Mouse (Mus musculus) central nervous system, embryonic 18 days (tissue): ENCODE results near the gene Camkk1. TPM values are rescaled to one million over a fixed set of nuclear protein-coding genes. Genes with fewer than 3 reads are reported as not detected.

Experiments
- polyA plus RNA-seq: library from polyadenylated mRNA; depleted of rRNA; stranded (reverse); fragments of >200 nt; gene quantifications from 2 replicates; pipeline ENCODE4 v1.2.3, GENCODE M21; 2012; rRNA removed

Gene Camkk1
- 28.6 and 30.8 TPM in 2 replicates for polyA plus RNA-seq

DNA sequence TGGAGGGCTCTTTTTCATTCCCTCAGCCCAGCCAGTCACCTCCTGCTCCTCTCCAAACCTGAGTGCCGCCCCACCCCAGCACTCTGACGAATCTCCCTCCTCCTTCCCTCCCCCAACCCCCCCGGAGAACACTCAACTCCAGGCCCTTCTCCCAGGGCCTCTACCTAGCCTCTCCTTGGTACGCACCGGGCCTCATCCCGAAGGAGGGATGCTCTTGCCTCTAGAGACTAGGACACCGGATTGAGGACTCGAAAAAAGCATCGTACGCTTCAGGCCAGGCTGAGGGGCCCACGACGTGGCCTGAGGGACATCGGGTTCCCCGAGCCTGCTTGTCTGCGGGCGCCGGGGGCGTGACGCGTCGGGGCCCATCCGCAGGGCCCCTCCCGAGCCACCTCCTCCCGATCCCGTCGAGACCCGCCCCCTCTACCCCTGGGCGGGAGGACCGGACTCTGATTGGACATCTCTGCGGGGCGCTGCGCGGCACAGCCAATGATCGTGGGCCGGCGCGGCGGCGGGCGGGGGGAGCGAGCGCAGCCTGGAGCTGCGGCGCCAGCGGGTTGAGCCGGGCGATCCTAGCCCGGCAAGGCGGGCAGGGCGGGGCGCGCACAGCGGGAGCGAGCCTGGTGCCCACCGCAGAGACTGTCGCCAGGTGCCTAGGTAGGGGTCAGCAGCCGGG, at the start of gene Camkk1:
Gene Camkk1 (plus strand): TSS at position 538 of the 676 bp plus-strand sequence.

DNA sequence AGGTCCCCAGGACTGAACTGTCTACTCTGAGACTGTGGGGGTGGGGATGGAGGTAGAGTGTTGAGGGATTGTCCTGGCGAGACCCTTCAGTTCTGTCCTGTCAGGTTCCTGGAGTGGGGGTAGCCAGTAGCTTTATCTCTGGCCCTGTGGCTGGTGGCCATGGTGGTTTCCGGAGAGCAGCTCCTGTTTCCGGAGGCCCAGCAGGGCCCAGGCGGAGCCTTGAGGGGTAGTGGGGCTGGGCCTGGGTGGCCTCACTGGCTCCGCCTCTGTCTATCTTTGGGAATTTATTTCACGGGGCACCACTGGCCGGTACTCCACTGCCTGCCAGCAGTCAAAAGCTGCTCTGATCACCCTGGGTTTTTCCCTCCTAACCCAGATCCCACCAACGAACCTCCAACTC, 20.0 kb upstream of the Camkk1 start, which contains the start of gene P2rx1:
Gene P2rx1 (plus strand): TSS at position 333 of the 400 bp plus-strand sequence.

DNA sequence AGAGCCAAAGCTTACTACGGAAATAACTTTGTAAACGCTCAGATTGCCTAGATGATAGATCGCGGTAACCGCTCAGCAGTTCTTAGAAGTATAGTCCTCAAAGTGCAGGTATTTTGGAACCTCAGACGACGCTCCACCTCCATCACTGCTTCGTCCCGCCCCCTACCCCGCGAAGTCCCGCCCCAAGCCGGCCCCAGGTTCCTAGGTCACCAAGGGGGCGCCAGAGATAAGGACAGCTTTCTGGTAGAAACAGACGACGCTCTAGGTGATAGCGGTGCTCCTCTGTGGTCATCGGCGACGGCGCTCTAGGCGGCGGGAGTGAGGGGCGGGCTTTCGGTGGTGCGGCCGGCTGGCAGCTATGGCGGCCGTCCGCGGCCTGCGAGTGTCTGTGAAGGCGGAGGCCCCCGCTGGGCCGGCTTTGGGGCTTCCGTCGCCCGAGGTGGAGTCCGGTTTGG, 28.8 kb downstream of the Camkk1 start, which contains the start of gene Ncbp3:
Gene Ncbp3 (plus strand): TSS at position 242 of the 455 bp plus-strand sequence.

DNA sequence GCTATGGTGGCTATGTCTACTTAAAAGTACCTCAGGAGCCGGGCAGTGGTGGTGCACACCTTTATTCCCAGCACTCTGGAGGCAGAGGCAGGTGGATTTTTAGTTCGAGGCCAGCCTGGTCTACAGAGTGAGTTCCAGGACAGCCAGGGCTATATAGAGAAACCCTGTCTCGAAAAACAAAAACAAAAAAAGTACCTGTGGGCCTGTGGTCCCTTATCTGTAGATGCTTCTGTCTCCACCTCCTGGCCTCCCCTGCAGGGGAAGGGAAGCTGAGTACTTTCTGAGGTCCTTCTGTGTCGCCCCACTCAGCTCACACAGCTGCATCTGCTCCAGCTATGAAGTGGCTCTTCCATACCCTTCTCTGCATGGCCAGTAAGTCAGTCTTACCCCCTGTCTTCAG, 71.5 kb downstream of the Camkk1 start, which contains the start of gene Itgae:
Gene Itgae (plus strand): TSS at position 301 of the 400 bp plus-strand sequence.

Other genes with a start within 250 kb of the Camkk1 start
- gene Cyb5d2, start 222.9 kb upstream of the Camkk1 start, polyA plus RNA-seq = 5.7 and 6.2 TPM in 2 replicates
- 28.6 and 32.1 TPM in 2 replicates for gene Zzef1, start 222.8 kb upstream of the Camkk1 start, polyA plus RNA-seq
- gene Atp2a3, start 57.8 kb upstream of the Camkk1 start, polyA plus RNA-seq = 1.3 and 1.7 TPM in 2 replicates
- gene P2rx1, start 19.9 kb upstream of the Camkk1 start, polyA plus RNA-seq = 0.24 and 0.25 TPM in 2 replicates
- gene Ncbp3, start 28.8 kb downstream of the Camkk1 start, polyA plus RNA-seq = 5.4 and 5.5 TPM in 2 replicates
- gene Itgae, start 71.6 kb downstream of the Camkk1 start, polyA plus RNA-seq = 0.12 and 0.14 TPM in 2 replicates
- gene Haspin, start 119.3 kb downstream of the Camkk1 start, polyA plus RNA-seq = 0.95 and 1.3 TPM in 2 replicates
- 0.75 and 1.1 TPM in 2 replicates for gene P2rx5, start 141.4 kb downstream of the Camkk1 start, polyA plus RNA-seq
- gene Emc6, start 158.0 kb downstream of the Camkk1 start, polyA plus RNA-seq = 91.8 and 93.2 TPM in 2 replicates
- gene Tax1bp3, start 158.1 kb downstream of the Camkk1 start, polyA plus RNA-seq = 80.0 and 80.1 TPM in 2 replicates
- 21.3 and 21.5 TPM in 2 replicates for gene Ctns, start 180.0 kb downstream of the Camkk1 start, polyA plus RNA-seq
- gene Shpk, start 180.5 kb downstream of the Camkk1 start, polyA plus RNA-seq = 2.0 and 2.4 TPM in 2 replicates
- 0.19 and 0.64 TPM in 2 replicates for gene Trpv1, start 215.3 kb downstream of the Camkk1 start, polyA plus RNA-seq
- gene Trpv3, start 248.4 kb downstream of the Camkk1 start, polyA plus RNA-seq = 0.30 and 0.37 TPM in 2 replicates